Mouse (Mus musculus) forebrain, embryonic 11.5 days (tissue): ENCODE data around the gene Tia1. TPM values are rescaled to one million over a fixed set of nuclear protein-coding genes. Genes with fewer than 3 reads are reported as not detected.
"Not testable (repeated sequence)": the region's sequence is repeated elsewhere in the genome, so short reads cannot be mapped to it uniquely, and the experiment has no call there.

Experiments
- ATAC-seq: fragments of 200-750 bp; cut with Nextera tagmentation; replicated peaks from 2 replicates; pipeline ENCODE4 v1.8.0; 2017; ENCODE audit warnings: moderate TSS enrichment; ENCODE audit not compliant: low FRiP score
- DNase-seq: peaks from one replicate; pipeline ENCODE4 v3.0.0-alpha.2; 2017; ENCODE audit warnings: low spot score
- H3K27ac ChIP-seq: fragments of 300-500 bp; sonication (generic); 2 replicates; pipeline ENCODE4 v1.5.1; 2014; ENCODE audit warnings: low read depth, low read length
- H3K27me3 ChIP-seq: fragments of 300-500 bp; sonication (generic); 2 replicates; pipeline ENCODE4 v1.6.1; 2014; ENCODE audit warnings: mild to moderate bottlenecking, low read length, mixed read lengths; ENCODE audit not compliant: control insufficient read depth, insufficient read depth
- H3K36me3 ChIP-seq: fragments of 300-500 bp; sonication (generic); 2 replicates; pipeline ENCODE4 v1.6.1; 2014; ENCODE audit warnings: mild to moderate bottlenecking, low read length, moderate library complexity, mixed read lengths; ENCODE audit not compliant: control insufficient read depth, insufficient read depth
- H3K4me1 ChIP-seq: fragments of 300-500 bp; sonication (generic); replicated peaks from 2 replicates; pipeline ENCODE4 v1.6.1; 2014; ENCODE audit warnings: low read length, mixed read lengths; ENCODE audit not compliant: control insufficient read depth, insufficient read depth
- H3K4me2 ChIP-seq: fragments of 300-500 bp; sonication (generic); 2 replicates; pipeline ENCODE4 v1.6.1; 2014; ENCODE audit warnings: low read depth, mild to moderate bottlenecking, low read length, moderate library complexity, mixed read lengths; ENCODE audit not compliant: severe bottlenecking
- H3K4me3 ChIP-seq: fragments of 300-500 bp; sonication (generic); 2 replicates; pipeline ENCODE4 v1.5.1; 2014; ENCODE audit warnings: low read depth, low read length
- H3K9ac ChIP-seq: fragments of 300-500 bp; sonication (generic); 2 replicates; pipeline ENCODE4 v1.6.1; 2014; ENCODE audit warnings: low read length
- H3K9me3 ChIP-seq: fragments of 300-500 bp; sonication (generic); 2 replicates; pipeline ENCODE4 v1.6.1; 2016; ENCODE audit warnings: low read length, mixed read lengths; ENCODE audit not compliant: control insufficient read depth
- WGBS: fragments of 180-500 bp; shearing (Covaris S2); extraction: QIAGEN DNeasy Blood & Tissue Kit; methylation state at CpG from one replicate; pipeline ENCODE4 v1.1.7; 2014; 5-methylcytosine and 5-hydroxymethylcytosine counted together
- polyA plus RNA-seq: library from polyadenylated mRNA; unstranded; fragments of >200 nt; fragmentation: Nextera tagmentation; extraction: Ambion mirVana; gene quantifications from 2 replicates; pipeline ENCODE4 v1.2.1, GENCODE M21; 2014

Tia1 gene
- polyA plus RNA-seq, 1 experiment from 2014 or later: 307 TPM

DNA sequence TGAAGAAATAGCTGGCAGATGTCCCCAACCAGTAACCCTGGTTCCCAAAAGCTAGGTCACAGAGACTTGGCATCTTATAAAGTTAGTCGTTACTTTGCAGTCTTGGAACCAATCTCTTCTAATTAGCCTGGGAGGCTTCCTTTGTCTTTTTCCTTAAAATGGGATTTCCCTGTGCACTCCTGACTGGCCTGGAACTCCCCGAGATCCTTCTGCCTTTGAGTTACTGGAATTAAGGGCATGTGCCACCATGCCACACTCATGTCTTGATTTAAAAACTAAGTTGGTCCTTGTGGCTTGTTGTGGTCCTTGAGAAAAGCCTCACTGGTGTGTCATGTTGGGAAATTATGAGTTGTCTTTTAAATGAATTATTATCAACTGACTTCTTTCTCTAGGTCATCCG lies 25.7 kb upstream of the Tia1 start:
- Histone ChIP-seq H3K9ac (no peak overlapping the region), H3K4me2 (no peak overlapping the region), H3K4me1 (no peaks in the 10 kb centered on the region), H3K9me3 (no peaks in the 10 kb centered on the region), H3K36me3 (peaks cover 19% of the 10 kb centered on the region), H3K27me3 (no peaks in the 10 kb centered on the region), H3K4me3 (no peak overlapping the region), H3K27ac (no peak overlapping the region)
- 90% methylated on average over 3 of the region's 3 CpGs for WGBS
- ATAC-seq: no peak
- no peak for DNase-seq

DNA sequence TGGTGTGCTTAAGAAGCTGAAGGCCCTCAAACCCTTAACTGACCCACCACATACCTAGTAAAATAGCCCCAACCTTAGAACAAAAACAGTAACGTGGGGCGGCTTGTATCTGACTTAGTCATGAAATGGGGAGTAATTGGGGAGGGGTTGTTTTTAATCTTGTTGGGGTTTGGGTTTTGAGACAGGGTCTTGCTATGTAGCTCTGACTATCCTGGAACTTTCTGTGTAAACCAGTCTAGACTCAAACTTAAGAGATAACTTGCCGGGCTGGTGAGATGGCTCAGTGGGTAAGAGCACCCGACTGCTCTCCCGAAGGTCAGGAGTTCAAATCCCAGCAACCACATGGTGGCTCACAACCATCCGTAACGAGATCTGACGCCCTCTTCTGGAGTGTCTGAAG lies 23.9 kb upstream of the Tia1 start:
- not testable (repeated sequence) for H3K9me3 ChIP-seq, DNase-seq, H3K4me2 ChIP-seq, H3K4me1 ChIP-seq, H3K4me3 ChIP-seq, H3K9ac ChIP-seq, H3K27me3 ChIP-seq, ATAC-seq, H3K27ac ChIP-seq
- H3K36me3 ChIP-seq: peaks cover 19% of the 10 kb centered on the region
- 72% methylated on average over 7 of the region's 8 CpGs for WGBS

DNA sequence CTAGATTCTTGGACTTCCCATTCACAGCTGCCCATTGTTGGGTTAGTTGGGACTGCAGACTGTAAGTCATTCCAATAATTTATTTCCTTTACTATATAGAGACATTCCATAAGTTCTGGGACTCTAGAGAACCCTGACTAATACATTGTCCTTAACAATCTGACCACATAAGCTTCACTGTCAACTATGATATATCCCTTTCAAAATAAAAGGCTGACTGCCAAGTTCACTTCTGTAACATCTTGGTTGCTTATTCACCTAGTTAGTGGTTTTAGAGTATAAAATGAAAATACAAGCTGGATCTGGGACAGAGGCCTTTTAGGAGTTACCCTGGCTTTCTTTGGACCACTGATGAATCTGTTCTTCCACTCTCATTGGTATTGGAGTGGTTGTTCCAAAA lies 21.5 kb upstream of the Tia1 start:
- H3K27me3 ChIP-seq: no peaks in the 10 kb centered on the region
- no peaks in the 10 kb centered on the region for H3K9me3 ChIP-seq
- H3K4me3 ChIP-seq: no peak overlapping the region
- ATAC-seq: no peak
- peaks cover 15% of the 10 kb centered on the region for H3K36me3 ChIP-seq
- H3K4me1 ChIP-seq: no peaks in the 10 kb centered on the region
- no peak for DNase-seq
- no peak overlapping the region for H3K4me2 ChIP-seq
- H3K27ac ChIP-seq: no peak overlapping the region
- no peak overlapping the region for H3K9ac ChIP-seq

DNA sequence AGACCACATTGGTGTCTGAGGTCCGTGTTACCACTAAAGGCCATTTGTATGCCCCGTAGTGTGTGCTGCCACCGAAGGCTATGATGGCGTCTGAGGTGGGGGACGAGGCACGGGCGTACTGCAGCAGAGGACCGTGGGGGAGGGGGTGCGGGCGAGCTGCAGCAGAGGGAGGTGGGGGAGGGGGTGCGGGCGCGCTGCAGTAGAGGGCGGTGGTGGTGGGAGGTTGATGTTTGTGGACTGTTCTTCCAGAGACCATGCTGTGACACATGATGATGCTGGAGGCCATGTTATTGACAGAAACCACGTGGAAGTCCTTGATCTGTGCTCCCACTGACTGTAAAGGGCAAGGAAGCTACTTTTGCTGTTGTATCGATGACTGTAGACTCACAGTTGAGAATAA lies 20.6 kb upstream of the Tia1 start:
- no peak overlapping the region for H3K27ac ChIP-seq
- DNase-seq (no peak), ATAC-seq (no peak)
- no peaks in the 10 kb centered on the region for H3K9me3 ChIP-seq
- H3K4me3 ChIP-seq: no peak overlapping the region
- H3K9ac ChIP-seq: no peak overlapping the region
- WGBS: 49% methylated on average over 16 of the region's 16 CpGs
- no peaks in the 10 kb centered on the region for H3K27me3 ChIP-seq
- peaks cover 9% of the 10 kb centered on the region for H3K36me3 ChIP-seq
- H3K4me1 ChIP-seq: no peaks in the 10 kb centered on the region
- H3K4me2 ChIP-seq: no peak overlapping the region

DNA sequence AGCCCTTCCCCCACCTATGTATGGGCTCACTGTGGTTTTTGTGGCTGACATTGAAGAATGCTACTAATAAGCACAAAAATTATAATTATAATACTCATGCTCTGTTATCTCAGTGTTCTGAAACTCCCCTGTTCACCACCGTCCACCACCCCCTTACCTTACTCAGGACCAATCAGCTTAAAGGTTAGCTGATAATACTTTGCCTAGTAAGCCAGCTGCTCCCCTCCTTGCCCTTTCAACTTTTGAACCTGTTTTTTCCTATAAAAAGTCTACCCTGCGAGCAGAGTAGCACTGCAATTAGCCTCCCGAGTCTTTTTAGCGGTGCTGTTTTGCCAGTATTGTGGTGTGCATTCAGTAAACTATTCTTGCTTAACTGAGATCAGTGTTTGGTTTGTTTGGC lies 19.3 kb upstream of the Tia1 start:
- no peak for DNase-seq
- Histone ChIP-seq H3K9me3 (no peaks in the 10 kb centered on the region), H3K27me3 (no peaks in the 10 kb centered on the region), H3K9ac (no peak overlapping the region), H3K36me3 (peaks cover 7% of the 10 kb centered on the region), H3K4me3 (no peak overlapping the region), H3K27ac (no peak overlapping the region), H3K4me1 (no peaks in the 10 kb centered on the region), H3K4me2 (no peak overlapping the region)
- no peak for ATAC-seq
- 78% methylated on average over 4 of the region's 4 CpGs for WGBS

DNA sequence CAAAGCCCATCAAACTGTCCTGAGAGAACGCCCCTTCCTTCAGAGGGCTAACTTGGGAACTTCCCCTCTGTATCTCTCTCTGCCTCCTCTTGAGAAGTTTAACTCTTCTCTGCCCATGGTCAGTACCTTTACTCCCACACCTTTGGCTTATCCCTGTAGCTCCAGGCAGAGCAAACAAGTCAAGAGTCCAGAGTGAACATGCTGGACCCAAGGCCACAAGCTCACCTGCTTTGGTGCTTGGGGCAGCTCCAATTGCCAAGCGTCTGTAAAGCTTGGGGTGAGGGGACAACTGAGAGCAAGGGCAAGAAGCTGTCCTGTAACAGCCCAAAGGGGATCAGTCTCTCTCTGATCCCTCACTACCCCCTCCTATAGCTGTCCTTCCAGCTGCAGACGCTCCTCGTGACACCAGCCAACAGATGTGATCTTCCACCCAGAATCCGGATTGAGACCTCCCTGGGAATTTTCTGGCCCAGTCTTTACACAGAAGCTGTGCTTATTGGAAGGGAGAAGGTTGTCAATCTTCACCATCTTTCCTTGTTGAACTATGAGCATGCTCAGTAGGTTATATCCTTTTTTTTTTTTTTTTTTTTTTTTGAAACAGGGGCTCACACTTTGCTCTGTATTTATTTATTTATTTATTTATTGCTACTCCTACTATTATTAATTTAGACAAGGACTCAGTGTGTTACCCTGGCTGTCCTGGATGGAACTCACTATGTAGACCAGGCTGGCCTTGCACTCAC lies 18.5 kb upstream of the Tia1 start:
- no peak overlapping the region for H3K4me3 ChIP-seq
- H3K27me3 ChIP-seq: no peaks in the 10 kb centered on the region
- no peak overlapping the region for H3K9ac ChIP-seq
- peaks cover 11% of the 10 kb centered on the region for H3K36me3 ChIP-seq
- H3K4me1 ChIP-seq: no peaks in the 10 kb centered on the region
- ATAC-seq (no peak), DNase-seq (no peak)
- H3K9me3 ChIP-seq: no peaks in the 10 kb centered on the region
- WGBS: 85% methylated on average over 5 of the region's 5 CpGs
- no peak overlapping the region for H3K4me2 ChIP-seq
- H3K27ac ChIP-seq: no peak overlapping the region

DNA sequence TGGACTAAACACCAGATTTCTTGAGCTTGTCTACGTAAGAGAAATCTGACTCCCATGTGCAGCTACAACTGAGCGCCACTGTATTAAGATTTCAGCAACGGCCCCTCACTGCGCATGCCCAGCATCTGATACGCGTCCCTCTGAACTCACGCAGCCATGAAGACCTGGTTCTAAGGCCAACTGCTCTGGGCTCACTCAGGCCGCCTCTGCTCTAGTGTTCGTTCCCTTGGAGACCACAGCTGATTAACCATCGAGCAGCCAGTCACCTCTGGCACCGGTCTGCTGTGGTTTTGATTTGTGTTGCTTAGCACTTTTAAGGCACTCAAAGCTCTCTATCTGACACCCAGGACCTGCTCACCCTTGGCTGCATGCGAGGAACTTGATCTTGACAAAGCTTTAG lies 16.7 kb upstream of the Tia1 start:
- H3K36me3 ChIP-seq: peaks cover 22% of the 10 kb centered on the region
- H3K4me3 ChIP-seq: no peak overlapping the region
- no peaks in the 10 kb centered on the region for H3K9me3 ChIP-seq
- H3K27ac ChIP-seq: no peak overlapping the region
- 93% methylated on average over 12 of the region's 12 CpGs for WGBS
- ATAC-seq (no peak), DNase-seq (no peak)
- no peak overlapping the region for H3K9ac ChIP-seq
- H3K4me2 ChIP-seq: no peak overlapping the region
- H3K27me3 ChIP-seq: no peaks in the 10 kb centered on the region
- H3K4me1 ChIP-seq: no peaks in the 10 kb centered on the region

DNA sequence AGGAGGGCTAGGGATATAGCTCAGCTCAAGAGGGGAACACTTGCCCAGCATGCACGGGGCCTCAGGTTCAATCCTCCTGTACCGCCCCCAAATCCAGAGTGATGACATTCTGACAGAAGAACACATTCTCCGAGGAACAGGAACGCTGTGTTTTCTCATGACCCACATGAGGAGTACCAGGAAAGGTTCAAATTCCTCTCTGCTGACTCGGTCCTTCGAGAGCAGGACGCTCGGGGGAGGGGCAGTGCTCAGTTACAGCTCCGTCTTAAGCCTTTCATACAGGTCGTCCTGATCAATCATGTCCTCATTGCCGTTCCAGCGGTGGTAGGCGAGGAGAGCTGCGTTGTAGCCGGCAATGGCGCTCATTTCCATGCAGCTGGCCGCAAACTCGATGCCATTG lies 15.6 kb upstream of the Tia1 start:
- Histone ChIP-seq H3K4me1 (no peaks in the 10 kb centered on the region), H3K4me2 (no peak overlapping the region), H3K27me3 (no peaks in the 10 kb centered on the region), H3K27ac (no peak overlapping the region), H3K4me3 (no peak overlapping the region), H3K9me3 (no peaks in the 10 kb centered on the region), H3K36me3 (peaks cover 23% of the 10 kb centered on the region), H3K9ac (no peak overlapping the region)
- 88% methylated on average over 18 of the region's 18 CpGs for WGBS
- DNase-seq: no peak
- ATAC-seq: no peak

DNA sequence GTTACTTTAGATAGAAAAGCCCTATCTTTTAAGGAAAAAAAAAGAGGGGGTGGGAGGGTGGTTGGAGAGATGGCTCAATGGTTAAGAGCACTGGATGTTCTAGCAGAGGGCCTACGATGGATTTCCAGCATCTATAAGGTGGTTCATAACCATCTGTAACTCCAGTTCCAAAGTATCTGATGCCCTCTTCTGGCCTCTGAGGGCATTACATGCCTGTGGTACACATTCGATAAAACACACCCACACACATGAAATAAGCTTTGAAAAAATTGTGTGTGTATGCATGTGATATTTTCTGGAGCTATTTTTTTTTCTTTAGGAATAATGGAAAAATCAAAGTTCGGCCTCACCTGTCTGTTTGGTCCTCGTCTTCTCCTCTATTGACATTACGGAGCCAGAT lies 12.7 kb upstream of the Tia1 start:
- 94% methylated on average over 5 of the region's 5 CpGs for WGBS
- Histone ChIP-seq H3K27ac (no peak overlapping the region), H3K36me3 (peaks cover 26% of the 10 kb centered on the region)

More for the DNA sequence above, 12.7 kb upstream of the Tia1 start:
- no peak overlapping the region for H3K4me2 ChIP-seq
- ATAC-seq (no peak), DNase-seq (no peak)
- H3K9ac ChIP-seq: no peak overlapping the region
- no peaks in the 10 kb centered on the region for H3K9me3 ChIP-seq
- H3K27me3 ChIP-seq: no peaks in the 10 kb centered on the region
- H3K4me3 ChIP-seq: no peak overlapping the region
- H3K4me1 ChIP-seq: no peaks in the 10 kb centered on the region
